Mouse (Mus musculus) MEL (cell line): ENCODE measurements around the gene Gm20425. TPM values are rescaled to one million over a fixed set of nuclear protein-coding genes. Genes with fewer than 3 reads are reported as not detected.

ENCODE experiments used
- DNase-seq: peaks from one replicate; pipeline ENCODE4 v3.0.0; 2011; ENCODE audit warnings: low read depth, low spot score
- H3K27ac ChIP-seq: 2 replicates; pipeline ENCODE4 v1.5.1; 2012; ENCODE audit warnings: low read depth, mild to moderate bottlenecking, control low read depth, low read length, moderate library complexity; ENCODE audit not compliant: control insufficient read depth
- H3K27me3 ChIP-seq, 2 experiments: fragments of 150-350 bp in 1 of 2; sonication (generic) in 1 of 2; 2 replicates each; pipeline ENCODE4 v1.6.1; 2012; ENCODE audit warnings: low read length in 2 of 2, mild to moderate bottlenecking in 2 of 2, improper control_type of control experiment in 1 of 2, moderate library complexity in 1 of 2; ENCODE audit not compliant: insufficient read depth in 2 of 2, control insufficient read depth in 1 of 2
- H3K36me3 ChIP-seq, 2 experiments: 2 replicates each; pipeline ENCODE4 v1.6.1; 2012 to 2014; ENCODE audit warnings: low read length in 2 of 2, improper control_type of control experiment in 1 of 2, inconsistent platforms in 1 of 2, mild to moderate bottlenecking in 1 of 2; ENCODE audit not compliant: insufficient read depth in 2 of 2, control insufficient read depth in 1 of 2
- H3K4me1 ChIP-seq, 2 experiments: fragments of 150-350 bp in 1 of 2; sonication (generic) in 1 of 2; 2 replicates each; pipeline ENCODE4 v1.6.1; 2012; ENCODE audit warnings: low read length in 2 of 2, improper control_type of control experiment in 1 of 2, mild to moderate bottlenecking in 1 of 2; ENCODE audit not compliant: insufficient read depth in 2 of 2, control insufficient read depth in 1 of 2
- H3K4me3 ChIP-seq, 2 experiments: fragments of 150-350 bp in 1 of 2; sonication (generic) in 1 of 2; 2 replicates each; pipeline ENCODE4 v1.5.1; 2012; ENCODE audit warnings: low read depth in 2 of 2, low read length in 2 of 2, mild to moderate bottlenecking in 2 of 2, moderate library complexity in 2 of 2, control low read depth in 1 of 2, improper control_type of control experiment in 1 of 2; ENCODE audit not compliant: control insufficient read depth in 1 of 2, insufficient read depth in 1 of 2
- H3K79me2 ChIP-seq: 2 replicates; pipeline ENCODE4 v1.6.1; 2012; ENCODE audit warnings: mild to moderate bottlenecking, low read length, moderate library complexity; ENCODE audit not compliant: control insufficient read depth, poor library complexity, insufficient read depth
- H3K9ac ChIP-seq: 2 replicates; pipeline ENCODE4 v1.6.1; 2012; ENCODE audit warnings: low read depth, mild to moderate bottlenecking, control low read depth, low read length, moderate library complexity; ENCODE audit not compliant: control insufficient read depth, poor library complexity, severe bottlenecking
- H3K9me3 ChIP-seq: fragments of 150-350 bp; sonication (generic); replicated peaks from 2 replicates; pipeline ENCODE4 v1.6.1; 2012; ENCODE audit warnings: mild to moderate bottlenecking, low read length, improper control_type of control experiment, moderate library complexity; ENCODE audit not compliant: insufficient read depth
- BHLHE40 ChIP-seq: IDR thresholded peaks from 2 replicates; pipeline ENCODE4 v1.6.1; 2012; ENCODE audit warnings: low read depth, mild to moderate bottlenecking, inconsistent platforms, low read length, improper control_type of control experiment, borderline replicate concordance
- CHD1 ChIP-seq: IDR thresholded peaks from 2 replicates; pipeline ENCODE4 v1.6.1; 2012; ENCODE audit warnings: low read depth, mild to moderate bottlenecking, inconsistent platforms, low read length, improper control_type of control experiment
- E2F4 ChIP-seq: IDR thresholded peaks from 2 replicates; pipeline ENCODE4 v1.6.1; 2011; ENCODE audit warnings: low read depth, low read length, improper control_type of control experiment, borderline replicate concordance
- ELF1 ChIP-seq: IDR thresholded peaks from 2 replicates; pipeline ENCODE4 v1.6.1; 2014; ENCODE audit warnings: low read depth, mild to moderate bottlenecking, inconsistent platforms, low read length, improper control_type of control experiment, moderate library complexity
- GATA1 ChIP-seq: IDR thresholded peaks from 2 replicates; pipeline ENCODE4 v1.6.1; 2011; ENCODE audit warnings: low read depth, low read length, improper control_type of control experiment
- HCFC1 ChIP-seq: IDR thresholded peaks from 2 replicates; pipeline ENCODE4 v1.6.1; 2012; ENCODE audit warnings: low read depth, mild to moderate bottlenecking, inconsistent platforms, low read length, improper control_type of control experiment, moderate library complexity
- JUND ChIP-seq: IDR thresholded peaks from 2 replicates; pipeline ENCODE4 v1.6.1; 2011; ENCODE audit warnings: low read depth, mild to moderate bottlenecking, improper control_type of control experiment, low read length
- KAT2A ChIP-seq: conservative IDR thresholded peaks from 2 replicates; pipeline ENCODE4 v1.6.1; 2012; ENCODE audit warnings: low read depth, low read length, improper control_type of control experiment, inconsistent platforms
- MXI1 ChIP-seq: IDR thresholded peaks from 2 replicates; pipeline ENCODE4 v1.6.1; 2011; ENCODE audit warnings: mild to moderate bottlenecking, low read depth, low read length, improper control_type of control experiment
- MYB ChIP-seq: IDR thresholded peaks from 2 replicates; pipeline ENCODE4 v1.6.1; 2011; ENCODE audit warnings: mild to moderate bottlenecking, low read depth, low read length, improper control_type of control experiment
- NRF1 ChIP-seq: IDR thresholded peaks from 2 replicates; pipeline ENCODE4 v1.6.1; 2014; ENCODE audit warnings: low read depth, mild to moderate bottlenecking, inconsistent platforms, low read length, improper control_type of control experiment, moderate library complexity; ENCODE audit not compliant: poor library complexity, insufficient read depth, severe bottlenecking
- POLR2A ChIP-seq, 2 experiments: IDR thresholded peaks; 2 replicates each; pipeline ENCODE4 v1.6.1; 2011 to 2012; ENCODE audit warnings: low read length in 2 of 2, mild to moderate bottlenecking in 2 of 2, control low read depth in 1 of 2, improper control_type of control experiment in 1 of 2, low read depth in 1 of 2, moderate library complexity in 1 of 2; ENCODE audit not compliant: control insufficient read depth in 1 of 2, insufficient read depth in 1 of 2, poor library complexity in 1 of 2
- POLR2AphosphoS2 ChIP-seq: IDR thresholded peaks from 2 replicates; pipeline ENCODE4 v1.6.1; 2011; ENCODE audit warnings: low read length, improper control_type of control experiment
- POLR2AphosphoS5 ChIP-seq: IDR thresholded peaks from 2 replicates; pipeline ENCODE4 v1.6.1; 2012; ENCODE audit warnings: low read depth, borderline replicate concordance, mild to moderate bottlenecking, inconsistent platforms, low read length, moderate library complexity, mixed read lengths
- RAD21 ChIP-seq: IDR thresholded peaks from 2 replicates; pipeline ENCODE4 v1.6.1; 2011; ENCODE audit warnings: mild to moderate bottlenecking, low read depth, low read length, improper control_type of control experiment
- RCOR1 ChIP-seq: IDR thresholded peaks from 2 replicates; pipeline ENCODE4 v1.6.1; 2012; ENCODE audit warnings: low read depth, mild to moderate bottlenecking, inconsistent platforms, low read length, improper control_type of control experiment
- SIN3A ChIP-seq: IDR thresholded peaks from 2 replicates; pipeline ENCODE4 v1.6.1; 2012; ENCODE audit warnings: low read length, improper control_type of control experiment, inconsistent platforms
- TAL1 ChIP-seq: IDR thresholded peaks from 2 replicates; pipeline ENCODE4 v1.6.1; 2012; ENCODE audit warnings: mild to moderate bottlenecking, inconsistent platforms, low read length, moderate library complexity, mixed read lengths
- TCF12 ChIP-seq: IDR thresholded peaks from 2 replicates; pipeline ENCODE4 v1.6.1; 2014; ENCODE audit warnings: low read depth, mild to moderate bottlenecking, inconsistent platforms, low read length, improper control_type of control experiment, moderate library complexity
- USF1 ChIP-seq: IDR thresholded peaks from 2 replicates; pipeline ENCODE4 v1.6.1; 2014; ENCODE audit warnings: low read depth, mild to moderate bottlenecking, inconsistent platforms, low read length, improper control_type of control experiment, moderate library complexity
- ZKSCAN1 ChIP-seq: IDR thresholded peaks from 2 replicates; pipeline ENCODE4 v1.6.1; 2012; ENCODE audit warnings: low read depth, mild to moderate bottlenecking, inconsistent platforms, low read length, improper control_type of control experiment, moderate library complexity
- ZMIZ1 ChIP-seq: IDR thresholded peaks from 2 replicates; pipeline ENCODE4 v1.6.1; 2012; ENCODE audit warnings: low read depth, mild to moderate bottlenecking, inconsistent platforms, low read length, improper control_type of control experiment, moderate library complexity
- polyA plus RNA-seq, 2 experiments: library from polyadenylated mRNA; stranded (reverse) in 1 of 2; unstranded in 1 of 2; fragments of >175 nt in 1 of 2; fragments of >200 nt in 1 of 2; gene quantifications; 2 replicates each; pipeline versions ENCODE4 v1.2.1 to v1.2.4; 2012; ENCODE audit warnings: low replicate concordance in 2 of 2, low read depth in 1 of 2; ENCODE audit not compliant: insufficient read length in 2 of 2, insufficient read depth in 1 of 2, missing spikeins in 1 of 2
- total RNA-seq: library from RNA; depleted of rRNA; stranded (reverse); fragments of 300-350 nt; gene quantifications from 2 replicates; pipeline ENCODE4 v1.2.3, GENCODE M21; 2012

Gm20425 gene
- total and polyA plus RNA-seq, 3 experiments: not detected

DNA sequence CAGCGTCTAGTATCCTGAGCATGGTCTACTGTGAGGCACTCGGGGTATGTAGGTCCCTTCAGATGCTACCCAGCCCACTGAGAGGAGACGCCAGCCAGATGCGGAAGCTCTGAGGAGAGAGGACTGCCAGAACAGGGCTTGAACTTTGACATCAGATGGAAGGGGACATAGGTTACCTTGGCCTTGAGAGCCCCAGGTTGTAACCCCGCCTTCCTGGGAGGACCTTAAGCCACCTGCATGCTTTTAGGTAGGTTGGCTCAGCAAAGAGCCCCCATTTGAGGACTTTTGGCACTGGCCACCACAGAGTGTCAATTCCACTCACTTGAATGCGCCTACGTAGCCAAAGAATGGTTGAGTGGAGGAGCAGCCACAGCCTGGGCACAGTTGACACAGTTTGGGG lies 5.4 kb downstream of the Gm20425 start:
- TF ChIP-seq SIN3A (no peak), BHLHE40 (no peak), JUND (no peak), MYB (no peak), HCFC1 (no peak), KAT2A (no peak), RAD21 (no peak), ZMIZ1 (no peak), GATA1 (no peak), TAL1 (no peak), POLR2AphosphoS2 (no peak), POLR2AphosphoS5 (no peak), ELF1 (no peak), POLR2A (IDR thresholded peaks at IDR 0.05; ENCODE audit: control insufficient read depth in 1 of 2, insufficient read depth in 1 of 2, low read depth in 1 of 2, low read length in 2 of 2, poor library complexity in 1 of 2) (no peak), NRF1 (no peak), TCF12 (no peak), RCOR1 (no peak), MXI1 (no peak)
- Histone ChIP-seq H3K27ac (no peak overlapping the region), H3K36me3 (no peaks in the 10 kb centered on the region), H3K79me2 (no peaks in the 10 kb centered on the region), H3K9ac (no peak overlapping the region), H3K9me3 (no peaks in the 10 kb centered on the region), H3K4me3 (no peak overlapping the region), H3K27me3 (no peaks in the 10 kb centered on the region), H3K4me1 (no peaks in the 10 kb centered on the region)
- no peak for DNase-seq

DNA sequence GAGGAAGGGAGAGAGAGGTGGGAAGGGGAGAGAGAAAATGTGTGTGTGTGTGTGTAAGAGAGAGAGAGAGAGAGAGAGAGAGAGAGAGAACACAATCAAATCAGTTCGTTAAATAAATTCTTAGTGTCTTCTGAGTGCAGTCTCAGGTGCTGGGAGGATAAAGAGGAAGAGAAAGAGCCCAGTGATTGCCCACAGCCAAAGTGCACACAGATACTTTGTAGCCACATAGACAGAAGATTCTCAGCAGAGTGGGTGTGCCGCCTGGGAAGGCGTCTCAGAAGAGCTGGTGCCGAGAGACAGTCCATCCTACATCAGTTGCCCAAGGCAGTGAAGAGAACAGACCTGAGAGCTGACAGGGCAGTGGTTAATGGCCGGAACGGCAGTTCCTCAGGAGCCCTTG lies 15.8 kb downstream of the Gm20425 start:
- no peaks in the 10 kb centered on the region; a peak in 2 of 4 replicates for H3K27me3 ChIP-seq

More for the DNA sequence above, 15.8 kb downstream of the Gm20425 start:
- no peaks in the 10 kb centered on the region for H3K4me1 ChIP-seq
- H3K36me3 ChIP-seq: no peaks in the 10 kb centered on the region
- DNase-seq: no peak
- no peaks in the 10 kb centered on the region for H3K9me3 ChIP-seq
- no peak overlapping the region for H3K9ac ChIP-seq
- no peak overlapping the region for H3K4me3 ChIP-seq
- no peaks in the 10 kb centered on the region for H3K79me2 ChIP-seq
- no peak overlapping the region for H3K27ac ChIP-seq
- no peak for TF ChIP-seq USF1
- no peak for TF ChIP-seq CHD1
- no peak for TF ChIP-seq MYB
- TF ChIP-seq POLR2AphosphoS5: no peak
- TF ChIP-seq BHLHE40: no peak
- TF ChIP-seq POLR2AphosphoS2: no peak
- TF ChIP-seq E2F4: no peak
- TF ChIP-seq POLR2A (IDR thresholded peaks at IDR 0.05; ENCODE audit: control insufficient read depth in 1 of 2, insufficient read depth in 1 of 2, low read depth in 1 of 2, low read length in 2 of 2, poor library complexity in 1 of 2): no peak
- no peak for TF ChIP-seq ZKSCAN1
- TF ChIP-seq NRF1: no peak
